Mouse (Mus musculus) neural tube, embryonic 15.5 days (tissue): Measurements from ENCODE around the gene Sik3. TPM values are rescaled to one million over a fixed set of nuclear protein-coding genes. Genes with fewer than 3 reads are reported as not detected.

ENCODE experiments used
- ATAC-seq: fragments of 200-750 bp; cut with Nextera tagmentation; 2 replicates; pipeline ENCODE4 v1.8.0; 2017; ENCODE audit warnings: mild to moderate bottlenecking, moderate TSS enrichment, moderate library complexity; ENCODE audit not compliant: low FRiP score
- H3K27ac ChIP-seq: fragments of 300-500 bp; sonication (generic); replicated peaks from 2 replicates; pipeline ENCODE4 v1.5.1; 2015; ENCODE audit warnings: mild to moderate bottlenecking, inconsistent platforms
- H3K27me3 ChIP-seq: fragments of 300-500 bp; sonication (generic); replicated peaks from 2 replicates; pipeline ENCODE4 v1.6.1; 2015; ENCODE audit warnings: inconsistent platforms
- H3K36me3 ChIP-seq: fragments of 300-500 bp; sonication (generic); 2 replicates; pipeline ENCODE4 v1.6.1; 2015; ENCODE audit warnings: inconsistent platforms
- H3K4me1 ChIP-seq: fragments of 300-500 bp; sonication (generic); 2 replicates; pipeline ENCODE4 v1.6.1; 2015; ENCODE audit warnings: inconsistent platforms
- H3K4me2 ChIP-seq: fragments of 300-500 bp; sonication (generic); 2 replicates; pipeline ENCODE4 v1.6.1; 2015; ENCODE audit warnings: inconsistent platforms, mild to moderate bottlenecking, moderate library complexity
- H3K4me3 ChIP-seq: fragments of 300-500 bp; sonication (generic); replicated peaks from 2 replicates; pipeline ENCODE4 v1.5.1; 2015; ENCODE audit warnings: mild to moderate bottlenecking, inconsistent platforms
- H3K9ac ChIP-seq: fragments of 300-500 bp; sonication (generic); replicated peaks from 2 replicates; pipeline ENCODE4 v1.6.1; 2015; ENCODE audit warnings: mild to moderate bottlenecking, inconsistent platforms
- H3K9me3 ChIP-seq: fragments of 300-500 bp; sonication (generic); replicated peaks from 2 replicates; pipeline ENCODE4 v1.6.1; 2016; ENCODE audit warnings: inconsistent platforms
- WGBS: fragments of 180-500 bp; shearing (Covaris S2); methylation state at CpG from one replicate; pipeline ENCODE4 v1.1.7; 2015; ENCODE audit warnings: mixed read lengths; 5-methylcytosine and 5-hydroxymethylcytosine counted together
- polyA plus RNA-seq: library from polyadenylated mRNA; unstranded; fragments of >200 nt; fragmentation: Nextera tagmentation; extraction: Ambion mirVana; gene quantifications from 2 replicates; pipeline ENCODE4 v1.2.1, GENCODE M21; 2015

Sik3 gene
- polyA plus RNA-seq, 1 experiment from 2014 or later: 9.9 TPM

DNA sequence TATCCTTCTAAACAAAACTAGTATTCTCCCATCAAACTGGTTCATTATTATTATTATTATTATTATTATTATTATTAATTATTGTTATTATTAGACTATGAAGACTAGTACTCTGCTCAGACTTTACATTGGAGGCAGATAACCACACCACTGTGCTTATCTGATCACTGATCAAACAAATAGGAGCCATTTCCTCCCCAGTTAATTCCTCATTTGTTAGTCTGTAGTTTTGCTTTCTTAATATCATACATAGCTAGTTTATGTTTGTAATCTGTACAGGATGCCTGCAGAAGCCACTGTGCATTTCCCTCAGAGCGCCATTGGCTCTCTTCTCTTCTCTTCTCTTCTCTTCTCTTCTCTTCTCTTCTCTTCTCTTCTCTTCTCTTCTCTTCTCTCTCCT is 129.9 kb downstream of the Sik3 start:
- H3K9me3 ChIP-seq: no peaks in the 10 kb centered on the region
- no peak overlapping the region for H3K4me3 ChIP-seq
- H3K4me1 ChIP-seq: peaks cover 7% of the 10 kb centered on the region; the same call in 1 of the 2 replicates
- H3K27me3 ChIP-seq: no peaks in the 10 kb centered on the region
- ATAC-seq: no peak
- WGBS: 95% methylated on average over 1 of the region's 1 CpGs
- no peaks in the 10 kb centered on the region for H3K36me3 ChIP-seq
- H3K9ac ChIP-seq: no peak overlapping the region
- no peak overlapping the region for H3K27ac ChIP-seq
- no peak overlapping the region for H3K4me2 ChIP-seq

DNA sequence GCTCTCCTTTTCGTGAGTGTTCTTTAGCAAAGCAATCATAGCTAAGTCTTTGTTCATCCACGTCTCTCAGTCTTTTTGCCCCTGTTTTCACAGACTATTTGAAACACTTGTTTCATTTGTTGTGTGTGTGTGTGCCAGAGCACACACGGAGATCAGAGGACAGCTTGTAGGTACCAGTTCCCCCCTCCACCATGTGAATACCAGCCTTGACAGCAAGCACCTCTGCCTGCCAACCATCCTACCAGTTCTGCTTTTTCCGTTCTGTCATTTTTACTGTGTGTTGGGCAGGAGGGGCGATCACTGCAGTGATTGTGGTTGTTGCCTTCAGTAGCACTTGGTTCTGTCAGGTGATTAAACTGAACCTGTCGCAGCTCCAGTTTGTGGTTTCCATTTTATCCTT is 132.4 kb downstream of the Sik3 start:
- H3K9me3 ChIP-seq: no peaks in the 10 kb centered on the region
- ATAC-seq: no peak
- no peak overlapping the region for H3K4me2 ChIP-seq
- no peak overlapping the region for H3K9ac ChIP-seq
- 0 out of 2 replicates have a peak, but pooled peaks cover 2% of the 10 kb centered on the region for H3K36me3 ChIP-seq
- no peak overlapping the region for H3K4me3 ChIP-seq
- 87% methylated on average over 6 of the region's 6 CpGs for WGBS
- no peak overlapping the region for H3K27ac ChIP-seq
- no peaks in the 10 kb centered on the region for H3K4me1 ChIP-seq
- H3K27me3 ChIP-seq: no peaks in the 10 kb centered on the region

DNA sequence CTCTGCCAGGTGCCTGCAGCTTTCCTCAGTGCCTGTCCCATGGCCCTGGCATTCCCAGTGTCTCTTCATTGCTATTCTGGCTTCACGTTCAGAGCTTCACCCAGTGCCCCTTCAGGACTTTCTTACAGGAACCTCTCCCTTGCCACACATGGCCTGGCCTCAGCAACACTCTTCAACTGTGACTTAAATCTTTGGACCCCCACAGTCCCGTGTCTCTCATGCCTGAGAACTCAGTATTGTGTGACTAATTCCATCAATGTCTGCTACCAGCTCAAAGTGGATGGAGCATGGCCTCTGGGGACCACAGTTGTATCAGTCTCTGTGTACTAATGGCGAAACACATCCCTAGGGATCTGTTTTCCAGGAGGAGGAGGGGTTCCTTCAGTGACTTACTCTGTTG is 133.8 kb downstream of the Sik3 start:
- 56% methylated on average over 3 of the region's 3 CpGs for WGBS

DNA sequence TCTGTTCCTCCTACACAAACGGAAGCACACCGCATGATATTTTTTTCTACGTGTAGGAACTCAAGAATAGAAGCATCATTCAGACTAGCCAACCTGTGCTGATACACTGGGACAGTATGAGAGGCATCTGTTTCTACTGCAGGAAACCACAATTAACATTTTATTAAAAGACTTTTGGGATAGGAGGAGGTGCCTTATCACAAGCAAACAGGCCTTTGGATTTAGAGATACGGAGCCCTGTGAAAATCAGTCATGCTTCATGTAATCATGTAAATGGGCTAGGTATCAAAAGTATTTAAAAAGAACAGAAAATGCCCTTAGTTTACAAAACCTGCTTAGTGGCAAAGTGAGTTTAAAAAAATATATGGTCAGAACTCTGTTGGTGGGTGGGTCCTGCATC is 136.1 kb downstream of the Sik3 start:
- Histone ChIP-seq H3K36me3 (0 out of 2 replicates have a peak, but pooled peaks cover 2% of the 10 kb centered on the region), H3K27ac (no peak overlapping the region), H3K9me3 (no peaks in the 10 kb centered on the region), H3K4me3 (no peak overlapping the region), H3K4me2 (no peak overlapping the region), H3K9ac (no peak overlapping the region), H3K4me1 (peaks cover 23% of the 10 kb centered on the region), H3K27me3 (no peaks in the 10 kb centered on the region)
- WGBS: 94% methylated on average over 4 of the region's 4 CpGs
- no peak for ATAC-seq

More for the DNA sequence above, 133.8 kb downstream of the Sik3 start:
- Histone ChIP-seq H3K27ac (no peak overlapping the region), H3K4me2 (no peak overlapping the region), H3K9ac (no peak overlapping the region), H3K27me3 (no peaks in the 10 kb centered on the region), H3K9me3 (no peaks in the 10 kb centered on the region), H3K4me1 (peaks cover 14% of the 10 kb centered on the region), H3K4me3 (no peak overlapping the region), H3K36me3 (0 out of 2 replicates have a peak, but pooled peaks cover 2% of the 10 kb centered on the region)
- ATAC-seq: no peak

DNA sequence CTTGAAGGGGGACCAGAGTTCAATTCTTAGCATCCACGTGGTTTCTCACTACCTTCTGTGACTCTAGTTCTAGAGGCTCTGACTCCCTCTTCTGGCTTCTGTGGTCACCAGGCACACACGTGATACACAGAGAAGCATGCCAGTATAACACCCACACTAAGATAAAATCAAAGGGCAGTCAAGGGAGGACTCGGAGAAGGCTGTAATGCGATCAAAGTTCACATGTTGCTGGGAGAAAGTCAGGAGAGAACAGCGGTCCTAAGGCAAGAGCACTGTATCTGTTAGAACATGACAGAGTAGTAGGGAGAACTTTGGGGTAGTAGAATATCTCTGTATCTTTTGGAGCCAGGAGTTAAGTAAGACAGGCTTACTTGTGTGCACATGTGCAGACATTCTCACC is 136.8 kb downstream of the Sik3 start:
- H3K36me3 ChIP-seq: 0 out of 2 replicates have a peak, but pooled peaks cover 2% of the 10 kb centered on the region

DNA sequence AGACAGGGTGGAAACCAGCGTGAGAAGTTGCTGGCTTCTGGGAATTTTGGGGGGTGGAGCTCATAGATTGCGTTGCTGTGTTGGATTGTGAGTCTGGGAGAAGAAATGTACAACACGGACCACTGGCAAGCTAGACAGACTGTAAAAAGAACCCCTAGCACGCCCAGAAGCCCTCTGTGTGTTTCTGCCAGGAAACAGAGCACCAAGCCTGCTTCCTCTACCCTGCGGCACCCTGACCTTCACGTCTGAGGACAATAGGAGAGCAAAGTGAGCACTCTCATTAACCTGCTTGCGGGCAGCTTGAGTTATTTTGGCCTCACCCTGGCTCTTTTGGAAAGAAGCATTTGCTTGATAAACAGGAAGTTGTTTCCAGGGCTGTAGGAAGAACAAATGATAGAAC is 137.5 kb downstream of the Sik3 start:
- Histone ChIP-seq H3K9ac (no peak overlapping the region), H3K4me3 (no peak overlapping the region), H3K9me3 (no peaks in the 10 kb centered on the region), H3K27ac (no peak overlapping the region), H3K4me2 (no peak overlapping the region), H3K4me1 (peaks cover 23% of the 10 kb centered on the region), H3K27me3 (no peaks in the 10 kb centered on the region), H3K36me3 (0 out of 2 replicates have a peak, but pooled peaks cover 2% of the 10 kb centered on the region)
- ATAC-seq: no peak
- 70% methylated on average over 7 of the region's 7 CpGs for WGBS

More for the DNA sequence above, 136.8 kb downstream of the Sik3 start:
- H3K27ac ChIP-seq: no peak overlapping the region
- H3K4me3 ChIP-seq: no peak overlapping the region
- no peaks in the 10 kb centered on the region for H3K27me3 ChIP-seq
- H3K9me3 ChIP-seq: no peaks in the 10 kb centered on the region
- H3K4me1 ChIP-seq: peaks cover 23% of the 10 kb centered on the region
- H3K4me2 ChIP-seq: no peak overlapping the region
- no peak overlapping the region for H3K9ac ChIP-seq
- no peak for ATAC-seq
- WGBS: 85% methylated on average over 5 of the region's 5 CpGs

DNA sequence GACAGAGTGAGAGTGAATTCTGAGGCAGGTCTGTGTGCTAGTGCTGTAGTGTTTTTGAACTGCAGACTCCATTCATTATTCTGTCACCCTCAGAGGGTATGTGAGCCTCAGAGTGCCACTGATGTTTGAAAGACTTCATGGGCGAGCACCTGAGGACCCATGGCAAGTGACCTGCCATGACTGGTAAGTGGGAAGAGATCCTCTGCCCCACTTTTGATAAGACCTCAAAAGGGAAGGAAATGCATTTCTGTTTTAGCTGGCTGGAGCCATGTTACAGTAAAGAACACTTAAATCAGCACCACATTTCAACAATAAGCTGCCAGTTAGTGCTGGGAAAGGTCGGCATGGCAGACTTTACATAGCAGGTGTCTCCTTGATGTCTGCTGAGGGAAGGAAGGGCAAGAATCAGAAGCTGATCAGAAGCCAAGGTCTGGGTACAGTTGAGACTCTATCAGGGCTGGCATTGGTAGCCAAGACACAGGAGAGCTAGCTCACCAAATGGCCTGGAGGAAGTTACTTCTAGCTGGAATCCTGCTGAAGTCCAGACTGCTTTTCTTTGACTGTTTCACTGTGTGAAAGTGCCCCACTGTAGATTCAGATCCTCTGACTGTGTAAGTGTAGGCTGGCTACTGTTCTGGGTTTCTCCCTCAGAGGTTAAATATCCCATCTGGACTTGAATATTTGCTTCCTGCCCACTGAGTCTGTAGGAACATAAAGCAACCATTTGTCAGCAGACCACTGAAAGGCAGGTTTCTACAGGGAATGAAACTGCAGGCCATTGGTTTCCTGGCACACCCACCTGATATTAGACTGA is 138.5 kb downstream of the Sik3 start:
- Histone ChIP-seq H3K27ac (peak overlapping the region; percentile 23; the same call in 1 of the 2 replicates), H3K9ac (no peak overlapping the region), H3K27me3 (no peaks in the 10 kb centered on the region), H3K4me1 (peaks cover 23% of the 10 kb centered on the region), H3K9me3 (no peaks in the 10 kb centered on the region), H3K4me3 (no peak overlapping the region), H3K36me3 (0 out of 2 replicates have a peak, but pooled peaks cover 2% of the 10 kb centered on the region), H3K4me2 (no peak overlapping the region)
- ATAC-seq: no peak
- WGBS: 80% methylated on average over 2 of the region's 2 CpGs

DNA sequence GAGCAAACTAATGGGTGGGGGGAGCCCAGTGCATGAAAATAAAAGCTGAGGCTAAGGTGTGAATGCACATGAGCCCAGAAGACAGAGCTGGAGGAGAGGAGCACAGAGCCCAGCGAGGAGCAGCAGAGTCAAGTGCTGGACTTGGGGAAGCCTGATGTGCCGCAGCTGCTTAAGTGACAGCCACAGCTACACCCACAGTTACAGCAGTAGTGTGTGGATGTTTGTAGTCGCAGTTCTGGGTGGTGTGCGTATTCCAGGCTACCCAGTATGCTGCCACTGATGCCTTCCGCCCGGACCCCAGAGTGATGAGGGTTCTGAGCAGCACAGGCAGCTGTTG is 139.1 kb downstream of the Sik3 start:
- Histone ChIP-seq H3K27ac (no peak overlapping the region), H3K4me2 (no peak overlapping the region), H3K36me3 (0 out of 2 replicates have a peak, but pooled peaks cover 2% of the 10 kb centered on the region), H3K27me3 (no peaks in the 10 kb centered on the region), H3K4me1 (peaks cover 23% of the 10 kb centered on the region), H3K9ac (no peak overlapping the region), H3K9me3 (no peaks in the 10 kb centered on the region), H3K4me3 (no peak overlapping the region)
- 86% methylated on average over 6 of the region's 6 CpGs for WGBS
- no peak for ATAC-seq

DNA sequence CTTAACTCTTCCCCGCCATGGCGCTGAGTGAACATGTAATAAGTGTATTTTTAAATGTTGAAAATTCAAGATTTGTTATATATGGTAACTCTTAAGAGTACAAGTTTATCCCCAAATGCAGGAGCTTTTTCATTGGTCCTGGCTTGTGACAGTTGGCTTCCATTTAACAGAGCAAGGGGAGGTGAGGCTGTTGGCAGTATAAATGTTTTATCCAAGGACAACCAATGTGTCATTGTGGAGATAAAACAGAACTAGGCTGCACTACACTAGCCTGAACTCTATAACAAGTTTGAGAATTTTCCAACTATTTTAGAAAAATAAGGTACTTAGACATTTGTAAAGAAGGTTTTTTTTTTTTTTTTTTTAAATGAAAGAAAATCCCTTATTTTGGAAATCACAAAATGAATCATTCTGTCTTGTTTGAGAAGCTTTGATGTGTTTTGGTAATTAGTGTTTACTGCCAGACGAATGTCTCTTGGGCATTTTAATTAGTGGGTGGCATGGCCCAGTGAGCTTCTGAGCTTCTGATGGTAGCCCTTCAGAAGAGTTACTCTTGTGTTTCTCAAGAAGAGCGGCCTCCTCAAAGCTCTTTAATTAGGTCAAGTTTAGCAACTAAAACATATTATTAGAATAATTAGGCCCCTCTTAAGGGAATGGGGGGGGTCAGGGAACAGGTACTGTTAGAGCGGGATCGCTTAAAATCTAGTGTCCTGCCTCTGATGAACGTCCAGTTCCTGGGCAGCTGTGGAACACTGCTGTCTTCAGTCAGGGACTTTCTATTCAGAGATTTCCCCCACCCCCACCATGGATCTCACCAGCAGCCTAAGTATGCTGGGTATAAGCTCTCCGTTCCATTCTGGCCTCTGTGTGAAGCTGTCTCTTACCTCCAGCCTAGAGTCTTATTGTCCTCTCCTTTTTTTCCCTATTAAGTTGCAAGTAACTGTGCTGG is 139.7 kb downstream of the Sik3 start:
- no peak for ATAC-seq
- H3K27me3 ChIP-seq: no peaks in the 10 kb centered on the region

DNA sequence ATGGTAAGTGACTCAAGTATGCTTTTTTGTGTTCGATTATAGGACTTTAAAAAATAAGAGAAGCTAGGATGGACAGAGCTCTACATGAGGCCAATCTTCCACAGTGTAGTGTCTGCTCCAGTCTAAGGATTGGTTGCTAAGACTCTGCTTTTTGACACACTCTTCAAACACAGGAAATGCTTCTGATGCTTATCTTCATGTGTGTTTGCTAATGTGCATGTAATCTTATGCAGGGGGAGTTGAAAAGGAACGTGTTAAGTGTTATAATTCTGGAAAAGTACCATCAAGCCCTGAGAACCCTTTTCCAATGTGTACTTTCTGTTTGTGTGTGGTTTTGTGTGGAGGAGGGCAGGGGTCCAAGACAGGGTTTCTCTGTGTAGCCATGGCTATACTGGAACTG is 141.8 kb downstream of the Sik3 start:
- Histone ChIP-seq H3K4me1 (peaks cover 27% of the 10 kb centered on the region), H3K27me3 (no peaks in the 10 kb centered on the region), H3K9me3 (no peaks in the 10 kb centered on the region), H3K4me2 (no peak overlapping the region), H3K9ac (no peak overlapping the region), H3K4me3 (no peak overlapping the region), H3K36me3 (no peaks in the 10 kb centered on the region), H3K27ac (no peak overlapping the region)
- 74% methylated on average over 2 of the region's 2 CpGs for WGBS
- ATAC-seq: no peak

More for the DNA sequence above, 139.7 kb downstream of the Sik3 start:
- no peak overlapping the region for H3K27ac ChIP-seq
- 0 out of 2 replicates have a peak, but pooled peaks cover 2% of the 10 kb centered on the region for H3K36me3 ChIP-seq
- no peak overlapping the region for H3K4me2 ChIP-seq
- no peak overlapping the region for H3K4me3 ChIP-seq
- 77% methylated on average over 8 of the region's 8 CpGs for WGBS
- H3K9ac ChIP-seq: no peak overlapping the region
- H3K9me3 ChIP-seq: no peaks in the 10 kb centered on the region
- peaks cover 27% of the 10 kb centered on the region for H3K4me1 ChIP-seq

DNA sequence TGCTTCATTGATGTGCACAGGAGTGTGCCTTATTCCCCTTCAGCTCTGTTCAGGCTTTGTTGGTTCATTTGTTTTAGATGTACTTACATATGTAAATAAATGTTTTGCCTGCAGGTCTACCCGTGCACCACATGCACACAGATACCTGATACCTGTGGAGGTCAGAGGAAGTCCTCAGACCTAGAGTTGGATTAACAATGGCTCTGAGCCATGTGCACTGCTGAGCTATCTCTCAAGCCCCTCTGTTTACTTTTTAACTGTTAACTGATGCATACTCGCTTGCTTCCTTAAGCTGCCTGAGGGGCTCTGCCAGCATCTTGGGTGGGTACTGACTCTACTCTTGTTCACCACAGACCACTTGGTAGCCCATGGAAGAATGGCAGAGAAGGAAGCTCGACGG is 142.4 kb downstream of the Sik3 start:
- Histone ChIP-seq H3K9me3 (no peaks in the 10 kb centered on the region), H3K36me3 (no peaks in the 10 kb centered on the region), H3K4me3 (no peak overlapping the region), H3K4me2 (no peak overlapping the region), H3K4me1 (peaks cover 26% of the 10 kb centered on the region), H3K27me3 (no peaks in the 10 kb centered on the region), H3K9ac (no peak overlapping the region), H3K27ac (no peak overlapping the region)
- 87% methylated on average over 4 of the region's 4 CpGs for WGBS
- ATAC-seq: no peak
